Mouse (Mus musculus) layer of hippocampus, postnatal 36 days (tissue): ENCODE data around the gene Olfr155. TPM values are rescaled to one million over a fixed set of nuclear protein-coding genes. Genes with fewer than 3 reads are reported as not detected.

ENCODE experiments used
- DNase-seq, 2 experiments: peaks; one replicate each; pipeline ENCODE4 v3.0.0; 2022
- total RNA-seq, 2 experiments: library from RNA; stranded (reverse); gene quantifications; 2 replicates each; pipeline ENCODE4 v1.2.3; 2021

Gene Olfr155
- total RNA-seq, 2 experiments from 2014 or later = not detected

DNA sequence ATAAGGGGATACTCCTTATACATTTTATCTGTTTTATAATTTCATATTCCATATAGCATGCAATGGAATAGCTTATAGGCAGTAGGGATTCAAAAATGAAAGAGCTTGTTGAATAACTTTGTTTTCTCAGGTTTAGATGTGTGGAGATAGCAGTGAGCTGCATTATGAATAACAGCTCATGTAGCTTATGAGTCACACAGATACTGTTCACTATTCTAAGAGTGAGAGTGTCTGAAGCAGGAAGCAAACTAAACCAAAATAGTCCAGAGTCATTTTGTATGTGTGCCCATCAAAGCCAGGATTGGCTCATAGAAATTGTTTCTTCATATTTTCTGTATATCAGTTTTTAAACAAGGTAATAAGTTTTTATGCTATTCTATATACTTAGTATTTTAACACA is 45.8 kb downstream of the Olfr155 start:
- DNase-seq = no peak

DNA sequence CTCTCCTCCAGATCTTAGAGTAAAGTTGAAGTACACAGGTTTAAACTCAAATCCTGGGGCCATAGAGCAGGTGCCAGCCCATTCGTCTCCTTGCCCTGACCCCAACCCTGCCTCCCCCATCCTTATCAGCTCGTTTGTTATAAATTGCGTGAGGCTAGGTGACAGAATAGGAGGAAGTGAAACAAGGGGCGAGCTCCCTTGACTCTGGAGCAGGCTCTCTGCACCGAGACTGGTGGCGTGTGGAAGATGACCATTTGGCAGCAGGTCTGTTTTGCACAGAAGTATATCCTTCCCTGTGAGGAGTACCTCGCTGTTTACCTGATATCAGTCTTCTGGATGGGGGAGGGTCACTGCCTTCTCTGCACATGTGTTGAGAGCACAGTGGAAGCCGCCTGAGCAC is 47.8 kb downstream of the Olfr155 start:
- no peak for DNase-seq

DNA sequence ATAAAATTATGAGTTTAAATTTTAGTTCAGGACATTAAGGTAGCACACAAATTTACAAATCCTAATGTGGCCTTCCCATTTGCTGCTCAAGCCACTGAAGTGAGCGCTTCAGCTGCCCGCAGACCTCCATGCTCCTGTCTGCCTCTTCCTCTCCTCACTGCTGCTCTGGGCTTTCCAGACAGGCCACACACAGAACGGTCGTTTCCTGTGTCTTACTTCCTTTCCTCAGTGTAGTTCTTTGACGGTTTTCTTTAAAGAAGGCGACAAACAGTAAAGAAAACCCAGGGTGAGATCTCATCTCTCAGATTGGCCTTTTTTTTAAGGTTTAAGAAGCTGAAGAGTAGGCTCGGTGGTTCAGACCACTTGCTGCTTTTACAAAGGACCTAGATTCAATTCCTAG is 52.3 kb downstream of the Olfr155 start:
- DNase-seq = no peak

DNA sequence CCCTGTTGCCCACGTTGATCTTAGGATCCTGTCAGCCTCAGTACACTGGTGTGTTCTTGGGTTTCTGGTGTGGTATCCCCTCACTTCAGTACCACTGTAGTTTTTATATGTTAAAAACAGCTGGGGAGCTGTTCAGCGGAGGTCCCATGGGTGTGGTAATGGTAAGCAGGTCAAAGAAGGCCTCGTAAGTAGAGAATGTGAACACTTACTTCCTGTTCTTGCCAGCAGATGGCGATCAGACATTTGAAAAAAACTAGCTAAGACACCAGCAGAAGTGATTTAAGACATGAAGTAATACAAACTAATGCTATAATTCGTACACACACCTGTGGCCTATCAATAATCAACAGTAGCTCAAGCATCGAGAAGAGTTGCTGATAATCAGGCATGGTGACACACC is 55.1 kb downstream of the Olfr155 start:
- DNase-seq = peak in 1 of 2 experiments; percentile 7

Other genes starting within 250 kb of the Olfr155 start
- gene Npr2, start 219.6 kb upstream of the Olfr155 start, total RNA-seq = 10 to 100 TPM; 51.6 to 59.1 TPM
- gene Spag8, start 198.0 kb upstream of the Olfr155 start, total RNA-seq = 1 to 10 TPM in 1 of 2 experiments, under 1 TPM in 1; 0.87 to 1.4 TPM
- gene Hint2, start 195.1 kb upstream of the Olfr155 start, total RNA-seq = 10 to 100 TPM; 29.6 to 33.2 TPM
- 10 to 100 TPM; 66.7 to 67.3 TPM for gene Tmem8b, start 182.6 kb upstream of the Olfr155 start, total RNA-seq
- gene Fam221b, start 182.4 kb upstream of the Olfr155 start, total RNA-seq = 1 to 10 TPM; 1.3 to 1.5 TPM
- gene Olfr70, start 150.8 kb upstream of the Olfr155 start, total RNA-seq = not detected
- gene Olfr71, start 141.3 kb upstream of the Olfr155 start, total RNA-seq = not detected
- gene Hrct1, start 124.4 kb upstream of the Olfr155 start, total RNA-seq = 1 to 10 TPM in 1 of 2 experiments, under 1 TPM in 1; 0.47 to 1.2 TPM
- 1 to 10 TPM in 1 of 2 experiments, under 1 TPM in 1; 0.61 to 1.1 TPM for gene Spaar, start 121.5 kb upstream of the Olfr155 start, total RNA-seq
- gene Olfr159, start 80.6 kb upstream of the Olfr155 start, total RNA-seq = not detected
- gene Olfr156, start 27.7 kb upstream of the Olfr155 start, total RNA-seq = not detected
- gene Olfr157, start 11.4 kb upstream of the Olfr155 start, total RNA-seq = not detected
- 1 to 10 TPM; 5.8 to 7.5 TPM for gene Reck, start 24.0 kb downstream of the Olfr155 start, total RNA-seq
- gene Glipr2, start 105.8 kb downstream of the Olfr155 start, total RNA-seq = 1 to 10 TPM; 2.2 TPM
- not detected for gene Ccin, start 131.9 kb downstream of the Olfr155 start, total RNA-seq
- gene Clta, start 152.9 kb downstream of the Olfr155 start, total RNA-seq = 100 to 1,000 TPM; 280 to 304 TPM
- gene Gne, start 232.6 kb downstream of the Olfr155 start, total RNA-seq = 10 to 100 TPM; 43.7 to 50.9 TPM